Mouse (Mus musculus) ovary, postnatal 14 days (tissue): Measurements from ENCODE around the gene Moxd2.

Source experiments
- DNase-seq: peaks from one replicate; pipeline ENCODE4 v3.0.0; 2022; ENCODE audit warnings: low spot score

Gene Moxd2

DNA sequence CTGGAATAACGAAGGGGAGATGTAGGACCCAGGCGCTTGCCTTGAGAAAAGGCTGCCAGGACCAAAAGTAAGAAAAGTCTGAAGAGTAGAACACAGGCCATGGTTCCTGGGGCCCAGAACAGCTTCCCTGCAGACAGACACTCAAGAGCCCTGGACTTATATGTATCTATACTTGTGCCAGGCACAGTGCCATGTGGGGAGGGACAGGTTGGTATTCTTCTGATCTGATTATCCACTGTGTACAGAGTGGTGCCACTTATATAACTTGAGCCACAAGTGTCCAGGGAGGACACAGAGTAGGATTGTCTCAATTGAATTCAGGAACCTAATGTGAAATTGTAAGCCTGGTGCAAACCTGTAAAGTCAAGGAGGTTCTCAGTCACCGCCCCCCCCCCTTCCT, at the start of gene Moxd2:
Gene Moxd2 (minus strand): TSS at position 101 of the 400 bp plus-strand sequence.
- DNase-seq = no peak

DNA sequence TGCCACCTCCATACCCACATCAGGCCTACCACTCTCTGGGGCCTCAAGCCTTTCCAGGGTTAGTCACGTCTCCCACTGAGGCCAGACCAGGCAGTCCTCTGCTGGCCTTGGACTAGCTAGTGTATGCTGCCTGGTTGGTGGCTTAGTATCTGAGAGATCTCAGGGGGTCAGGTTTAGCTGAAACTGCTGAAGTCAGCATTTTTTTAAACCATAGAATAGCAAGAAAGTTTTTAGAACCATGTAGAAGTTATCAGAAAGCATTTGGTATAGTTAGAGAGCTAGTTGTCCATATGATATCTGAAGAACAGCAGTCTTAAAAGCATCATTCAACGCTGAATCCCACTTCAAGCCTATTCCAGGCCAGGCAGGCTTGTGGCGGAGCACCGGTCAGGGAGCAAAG, 32.7 kb upstream of the Moxd2 start:
- DNase-seq = no peak

DNA sequence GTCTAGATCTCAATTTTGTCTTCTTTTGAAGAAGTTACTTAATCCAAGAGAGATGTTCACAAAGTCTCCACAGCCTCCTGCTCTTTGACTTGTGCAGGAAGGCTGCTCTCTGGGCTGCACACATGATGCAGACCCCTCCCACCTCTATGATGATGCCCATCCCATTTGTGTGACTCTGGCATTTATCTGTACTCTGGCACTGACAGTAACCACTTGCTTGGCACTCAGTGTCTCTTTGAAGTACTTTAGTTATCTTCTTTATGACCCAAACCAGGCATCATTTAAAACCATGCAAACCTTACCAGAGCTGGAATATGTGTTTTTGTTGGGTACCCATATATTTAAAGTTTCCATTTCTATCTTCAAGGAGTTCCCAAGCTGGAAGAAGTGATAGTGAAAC, 13.0 kb upstream of the Moxd2 start, which contains the start of gene Prss58:
Gene Prss58 (minus strand): TSS at position 101 of the 400 bp plus-strand sequence.
- DNase-seq = no peak

DNA sequence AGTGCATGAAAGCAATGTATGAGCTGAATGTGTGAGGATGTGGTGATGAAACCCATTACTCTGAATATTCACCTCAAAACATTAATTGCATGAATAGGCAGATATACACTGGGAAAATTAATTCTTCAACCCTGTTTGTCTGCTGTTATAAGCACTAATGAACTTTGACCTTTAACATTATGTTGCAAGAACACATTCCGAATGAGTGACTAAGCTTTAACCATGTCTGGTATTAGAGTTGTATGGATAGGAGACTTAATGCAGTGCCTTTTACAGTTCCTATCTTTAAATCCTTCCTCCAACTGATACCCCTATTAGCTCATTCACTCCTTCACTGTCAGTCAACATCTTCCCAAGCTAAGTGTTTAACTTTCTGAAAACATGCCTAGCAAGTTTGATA, 7.4 kb upstream of the Moxd2 start:
- no peak for DNase-seq

DNA sequence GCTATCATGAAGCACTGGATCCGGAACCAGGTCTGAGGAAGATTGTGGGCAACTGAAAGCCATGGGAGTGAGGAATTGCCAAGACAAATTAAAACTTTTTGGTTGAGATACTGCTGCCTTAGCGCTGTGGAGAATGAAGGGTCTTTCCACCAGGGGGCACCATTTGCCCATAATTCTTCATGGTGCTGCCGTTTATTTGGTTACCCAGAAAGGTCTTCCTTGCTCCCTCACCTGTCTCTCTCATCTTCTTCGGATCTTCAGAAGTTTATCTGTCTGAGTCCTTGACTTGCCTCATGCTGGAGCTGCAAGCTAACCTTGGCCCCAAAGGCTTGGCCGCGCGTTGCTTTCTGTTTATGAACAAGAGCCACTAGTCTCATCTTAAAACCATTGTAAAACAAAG, 6.3 kb upstream of the Moxd2 start:
- peak; percentile 11 for DNase-seq

DNA sequence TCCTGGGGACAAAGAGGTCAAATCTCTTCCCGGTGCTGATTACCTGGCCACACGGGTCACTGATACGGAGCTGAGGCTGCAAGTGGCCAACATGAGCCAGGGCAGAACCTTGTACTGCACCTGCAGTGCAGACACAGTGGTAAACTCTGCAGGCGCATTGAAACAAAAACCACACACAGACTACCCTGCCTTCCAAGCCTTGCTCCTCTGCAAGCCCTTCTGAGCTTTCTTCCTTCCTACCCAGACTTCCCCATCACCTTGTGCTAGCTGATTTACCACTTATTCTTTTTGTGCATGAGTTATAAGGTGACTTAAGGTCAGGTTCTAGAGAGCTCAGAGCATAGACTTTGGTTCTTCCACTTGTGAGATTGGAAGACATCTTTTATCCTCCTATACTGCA, 4.5 kb upstream of the Moxd2 start:
- DNase-seq = no peak

DNA sequence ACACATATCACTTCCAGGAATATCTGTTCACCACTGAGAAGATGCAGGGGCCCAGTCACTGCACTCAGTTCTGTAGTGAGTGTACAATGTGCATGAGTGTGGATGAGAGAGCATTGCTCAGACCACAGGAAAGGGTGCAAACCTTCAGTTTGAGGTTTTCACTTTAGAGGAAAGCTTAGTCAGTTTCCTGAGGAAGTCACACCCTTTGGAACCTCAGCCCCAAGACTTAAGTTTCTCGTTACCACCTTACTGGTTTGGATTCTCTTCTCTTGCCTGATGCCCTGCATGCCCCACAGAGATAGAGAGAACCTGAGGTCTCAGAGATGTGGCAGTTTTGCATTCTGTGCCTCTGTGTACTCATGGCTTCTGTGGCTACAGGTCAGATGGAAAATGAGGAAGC, 3.7 kb upstream of the Moxd2 start:
- no peak for DNase-seq

DNA sequence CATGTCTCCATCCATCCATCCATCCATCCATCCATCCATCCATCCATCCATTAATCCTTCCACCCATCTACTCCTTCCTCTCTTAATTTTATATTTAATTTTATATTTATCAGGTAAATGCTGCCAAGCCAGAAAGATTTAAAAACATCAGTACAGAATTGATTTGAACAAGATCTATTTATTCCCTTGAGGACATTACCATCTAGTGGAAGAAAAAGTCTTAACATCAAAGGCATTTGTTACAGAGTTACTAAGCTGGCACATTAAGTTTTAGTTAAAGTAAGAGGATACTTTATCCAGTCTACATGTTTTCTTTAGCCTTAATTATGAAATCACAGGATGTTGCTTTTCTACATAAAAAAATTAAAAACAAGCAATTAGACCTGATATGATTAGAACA, 42.0 kb downstream of the Moxd2 start:
- no peak for DNase-seq
